Mouse (Mus musculus): Measurements from ENCODE around the gene Bahcc1.

- TF ChIP-seq ELF1 (IDR thresholded peaks at IDR 0.05; ENCODE audit: low read depth, low read length) (no peak), MEF2A (IDR thresholded peaks at IDR 0.05; ENCODE audit: borderline replicate concordance, low read depth, low read length) (no peak), MAX (IDR thresholded peaks at IDR 0.05; ENCODE audit: low read length) (no peak), EP300 (IDR thresholded peaks at IDR 0.05; ENCODE audit: low read length) (no peak), CTCF (conservative IDR thresholded peaks at IDR 0.05 in 1 of 2, IDR thresholded peaks at IDR 0.05 in 1 of 2; ENCODE audit: low read depth in 2 of 2, low read length in 2 of 2) (no peak), POLR2A (IDR thresholded peaks at IDR 0.05; ENCODE audit: low read depth, low read length) (no peak), ZMIZ1 (IDR thresholded peaks at IDR 0.05; ENCODE audit: low read depth, low read length) (no peak), ZKSCAN1 (IDR thresholded peaks at IDR 0.05; ENCODE audit: borderline replicate concordance, low read depth, low read length) (no peak), USF1 (IDR thresholded peaks at IDR 0.05; ENCODE audit: low read depth, low read length) (no peak), NRF1 (IDR thresholded peaks at IDR 0.05; ENCODE audit: low read depth, low read length) (no peak), SIN3A (IDR thresholded peaks at IDR 0.05; ENCODE audit: low read length) (no peak)
Measured at GRCm38 (mm10) chr11:120254420-120254819, 21.7 kb downstream of the Bahcc1 start.
